In the genomic region with DNA sequence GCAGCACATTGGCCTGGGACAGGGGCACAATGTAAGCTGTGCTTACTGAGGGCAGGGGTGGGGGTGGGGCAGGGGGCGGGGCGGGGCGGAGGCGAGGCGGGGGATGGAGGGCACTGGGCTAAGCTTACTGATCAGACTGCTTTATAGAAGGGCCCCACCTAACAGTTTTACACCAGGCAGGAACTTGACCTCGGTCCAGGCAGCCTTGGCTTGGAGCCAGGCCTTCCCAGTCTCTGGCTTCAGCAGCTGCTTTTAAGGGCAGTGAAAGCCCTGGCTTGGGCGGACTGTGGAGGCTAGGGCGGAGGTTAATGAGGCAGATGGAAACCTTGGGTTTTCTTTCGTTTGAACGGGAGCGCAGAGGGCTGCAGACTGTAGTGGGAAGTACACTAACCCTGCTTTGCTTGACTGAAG, we compare ENCODE assay signal across 8 mouse cellular contexts. TPM values are rescaled to one million over a fixed set of nuclear protein-coding genes. Genes with fewer than 3 reads are reported as not detected.
DNase-seq lines count a peak whose midpoint lies in the region; ATAC-seq lines count a peak whose summit lies in the region.

No protein-coding gene starts in this region.

- WGBS in forebrain, embryonic 13.5 days = 2% methylated on average over 11 of the region's 11 CpGs
- WGBS in stomach, embryonic 16.5 days = 15% methylated on average over 11 of the region's 11 CpGs

- peak overlapping the region; percentile 6; the same call in 1 of the 2 replicates for H3K27ac ChIP-seq in forebrain, embryonic 13.5 days
- peak overlapping the region; percentile 15; the same call in 1 of the 2 replicates for H3K27ac ChIP-seq in stomach, embryonic 16.5 days (ENCODE audit: low read length)

- H3K4me2 ChIP-seq in forebrain, embryonic 13.5 days = peak overlapping the region; percentile 40
- H3K4me2 ChIP-seq in stomach, embryonic 16.5 days (ENCODE audit: low read depth, low read length) = peak overlapping the region; percentile 20; the same call in 1 of the 2 replicates

- peak; percentile 73 to 80 for DNase-seq in cerebellum, postnatal 10 days
- no peak for DNase-seq in cerebellum, adult 11-12 months
- peak; percentile 89 to 91 for DNase-seq in heart, postnatal 14 days
- peak; percentile 96 to 98 for DNase-seq in kidney, postnatal 36 days
- peak; percentile 85 to 88 for DNase-seq in lung, postnatal 4 days
- DNase-seq in thymus, postnatal 0 days (ENCODE audit: low spot score) = no peak

- no peak overlapping the region for H3K9ac ChIP-seq in forebrain, embryonic 13.5 days
- H3K9ac ChIP-seq in stomach, embryonic 16.5 days (ENCODE audit: low read length) = 0 out of 2 replicates have a peak overlapping the region, but pooled peaks have one; percentile 8

- H3K27me3 ChIP-seq in forebrain, embryonic 13.5 days = peaks cover 24% of the 10 kb centered on the region
- H3K27me3 ChIP-seq in stomach, embryonic 16.5 days (ENCODE audit: control insufficient read depth, insufficient read depth, low read length) = no peaks in the 10 kb centered on the region

- ATAC-seq in forebrain, embryonic 13.5 days = peak; percentile 77
- ATAC-seq in stomach, embryonic 16.5 days (ENCODE audit: insufficient read depth, low FRiP score) = peak; percentile 91

- peaks cover 37% of the 10 kb centered on the region for H3K4me1 ChIP-seq in forebrain, embryonic 13.5 days
- peaks cover 18% of the 10 kb centered on the region for H3K4me1 ChIP-seq in stomach, embryonic 16.5 days (ENCODE audit: control insufficient read depth, insufficient read depth, low read length)

- no peaks in the 10 kb centered on the region for H3K9me3 ChIP-seq in forebrain, embryonic 13.5 days (replicated peaks)
- no peaks in the 10 kb centered on the region for H3K9me3 ChIP-seq in stomach, embryonic 16.5 days (replicated peaks; ENCODE audit: control insufficient read depth, low read length)

- intact Hi-C loops in heart, postnatal 14 days (cut with DNase I) = loop anchor here (5.0 kb wide), 1 partner anchor 46 kb away; no protein-coding TSS in a partner anchor

- no peaks in the 10 kb centered on the region for H3K36me3 ChIP-seq in forebrain, embryonic 13.5 days (ENCODE audit: poor library complexity, severe bottlenecking)
- H3K36me3 ChIP-seq in stomach, embryonic 16.5 days (ENCODE audit: control insufficient read depth, insufficient read depth, low read length) = no peaks in the 10 kb centered on the region

- H3K4me3 ChIP-seq in forebrain, embryonic 13.5 days = no peak overlapping the region
- H3K4me3 ChIP-seq in stomach, embryonic 16.5 days (replicated peaks; ENCODE audit: low read length) = no peak overlapping the region

RNA-seq across cellular contexts. Expression of a gene that starts 37.0 kb away (rescaled TPM):
- 0.79 and 0.84 TPM in 2 replicates for polyA plus RNA-seq in forebrain, embryonic 13.5 days (2015; fragmentation: Nextera tagmentation; extraction: Ambion mirVana)
- total RNA-seq in heart, postnatal 14 days (2021) = under 1 TPM; 0.76 to 0.86 TPM
- polyA plus RNA-seq in stomach, embryonic 16.5 days (2015; fragmentation: Nextera tagmentation; extraction: Ambion mirVana) = 0.25 and 0.43 TPM in 2 replicates
- 0.51 and 0.78 TPM in 2 replicates for polyA plus RNA-seq in thymus, postnatal 0 days (2015; fragmentation: Nextera tagmentation; extraction: Ambion mirVana)

RNA-seq across cellular contexts. Expression of a gene that starts 37.1 kb away (rescaled TPM):
- 30.1 and 30.6 TPM in 2 replicates for polyA plus RNA-seq in forebrain, embryonic 13.5 days (2015; fragmentation: Nextera tagmentation; extraction: Ambion mirVana)
- total RNA-seq in heart, postnatal 14 days (2021) = 100 to 1,000 TPM; 109 to 115 TPM
- 34.8 and 39.1 TPM in 2 replicates for polyA plus RNA-seq in stomach, embryonic 16.5 days (2015; fragmentation: Nextera tagmentation; extraction: Ambion mirVana)
- 27.7 and 29.7 TPM in 2 replicates for polyA plus RNA-seq in thymus, postnatal 0 days (2015; fragmentation: Nextera tagmentation; extraction: Ambion mirVana)

RNA-seq across cellular contexts. Expression of a gene that starts 58.3 kb away (rescaled TPM):
- polyA plus RNA-seq in forebrain, embryonic 13.5 days (2015; fragmentation: Nextera tagmentation; extraction: Ambion mirVana) = 0.39 and 0.92 TPM in 2 replicates
- 1 to 10 TPM; 2.2 to 7.0 TPM for total RNA-seq in heart, postnatal 14 days (2021)
- 31.4 and 37.9 TPM in 2 replicates for polyA plus RNA-seq in stomach, embryonic 16.5 days (2015; fragmentation: Nextera tagmentation; extraction: Ambion mirVana)
- 178 TPM in 2 replicates for polyA plus RNA-seq in thymus, postnatal 0 days (2015; fragmentation: Nextera tagmentation; extraction: Ambion mirVana)

Comparison
In these comparisons a context has a peak if more than half of its experiments do, and no peak if none do; other contexts are left out.
1. DNase-seq: peak in cerebellum, postnatal 10 days (2 of 2), heart, postnatal 14 days (2 of 2), kidney, postnatal 36 days (2 of 2) and lung, postnatal 4 days (2 of 2); none in cerebellum, adult 11-12 months (single experiment) and thymus, postnatal 0 days (single experiment).
2. RNA of a gene that starts 58.3 kb away (polyA plus RNA-seq): 178 TPM in thymus, postnatal 0 days and 31.4 to 37.9 TPM in stomach, embryonic 16.5 days; 0.39 to 0.92 TPM in forebrain, embryonic 13.5 days; every median in the first group is over 10 times any median in the second.